Mouse (Mus musculus) spleen, adult 2 months (tissue): ENCODE results near the gene Maml2.

Experiments used
- CTCF ChIP-seq: fragments of 200-500 bp; IDR thresholded peaks from 2 replicates; pipeline ENCODE4 v1.5.1; 2011; ENCODE audit warnings: mild to moderate bottlenecking, inconsistent platforms; ENCODE audit not compliant: insufficient read depth, insufficient read length, insufficient replicate concordance; ENCODE audit errors: extremely low read depth
- POLR2A ChIP-seq: fragments of 200-500 bp; IDR thresholded peaks from 2 replicates; pipeline ENCODE4 v1.6.1; 2011; ENCODE audit warnings: low read depth, low read length, inconsistent platforms

DNA sequence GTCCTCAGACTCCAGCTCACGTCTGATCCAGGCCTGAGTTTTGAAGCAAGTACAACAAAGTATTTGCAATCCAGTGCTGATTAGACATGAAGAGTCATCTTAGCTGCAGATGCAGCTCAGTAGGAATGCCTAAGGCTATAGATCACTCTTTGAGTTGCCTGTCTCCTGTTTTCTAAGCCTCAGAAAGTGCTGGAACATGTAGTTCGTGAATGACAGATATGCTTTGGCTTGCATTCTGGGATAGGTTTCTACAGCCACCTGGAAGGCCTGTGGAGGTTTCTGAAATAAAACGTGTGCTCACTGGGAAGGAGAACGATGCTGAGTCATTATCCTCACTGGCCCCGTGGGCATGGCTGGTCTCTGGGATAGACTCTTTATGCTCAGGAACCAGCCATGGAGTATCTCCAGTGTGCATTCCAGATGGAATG, 16.8 kb downstream of the Maml2 start:
- no peak for TF ChIP-seq CTCF
- no peak for TF ChIP-seq POLR2A
